Mouse (Mus musculus) R1 (cell line): ENCODE measurements at regions not wholly inside any gene's neighbourhood (a gene's known extent, or its start where the extent isn't known, plus 50 kb on each side); places are given as distances from the start of the nearest gene placed in this dataset.

Source experiments
- DNase-seq: peaks from one replicate; pipeline ENCODE4 v3.0.0-alpha.2; 2018; ENCODE audit warnings: low read depth, low spot score

- no peak for DNase-seq
These were observed 111.1 kb downstream of the Ccdc71l start for GRCm38 (mm10) chr12:32489415-32490139.

- DNase-seq = no peak
These were observed 125.7 kb downstream of the Ccdc71l start for GRCm38 (mm10) chr12:32504196-32504595.

GRCm38 (mm10) chr12:32508671-32509070, 130.2 kb downstream of the Ccdc71l start:
- DNase-seq = no peak

GRCm38 (mm10) chr12:32525586-32525985, 147.1 kb downstream of the Ccdc71l start:
- no peak for DNase-seq

GRCm38 (mm10) chr12:32531216-32531615, 152.7 kb downstream of the Ccdc71l start:
- no peak for DNase-seq

GRCm38 (mm10) chr12:32533641-32534040, 155.1 kb downstream of the Ccdc71l start:
- no peak for DNase-seq

GRCm38 (mm10) chr12:32545466-32545865, 167.0 kb downstream of the Ccdc71l start:
- no peak for DNase-seq

GRCm38 (mm10) chr12:32546356-32546755, 167.9 kb downstream of the Ccdc71l start:
- DNase-seq = no peak

- DNase-seq = no peak
These were observed 175.3 kb downstream of the Ccdc71l start for GRCm38 (mm10) chr12:32553793-32554192.

- no peak for DNase-seq
These were observed 189.3 kb downstream of the Ccdc71l start for GRCm38 (mm10) chr12:32567777-32568176.

- no peak for DNase-seq
These were observed 202.8 kb downstream of the Ccdc71l start for GRCm38 (mm10) chr12:32581304-32581703.

- no peak for DNase-seq
These were observed 217.1 kb upstream of the Nampt start for GRCm38 (mm10) chr12:32602131-32602815.

GRCm38 (mm10) chr12:32605353-32605752, 214.0 kb upstream of the Nampt start:
- DNase-seq = no peak

- no peak for DNase-seq
These were observed 204.3 kb upstream of the Nampt start for GRCm38 (mm10) chr12:32615000-32615399.

GRCm38 (mm10) chr12:32616086-32616485, 203.3 kb upstream of the Nampt start:
- no peak for DNase-seq

GRCm38 (mm10) chr12:32617031-32617430, 202.3 kb upstream of the Nampt start:
- DNase-seq = no peak

- peak; percentile 41 for DNase-seq
These were observed 199.5 kb upstream of the Nampt start for GRCm38 (mm10) chr12:32619830-32620229.

- DNase-seq = no peak
These were observed 197.6 kb upstream of the Nampt start for GRCm38 (mm10) chr12:32621739-32622138.

- no peak for DNase-seq
These were observed 190.8 kb upstream of the Nampt start for GRCm38 (mm10) chr12:32628552-32628951.

GRCm38 (mm10) chr12:32632935-32633334, 186.4 kb upstream of the Nampt start:
- DNase-seq = no peak

GRCm38 (mm10) chr12:32635055-32635454, 184.3 kb upstream of the Nampt start:
- DNase-seq = no peak

- DNase-seq = peak; percentile 47
These were observed 181.8 kb upstream of the Nampt start for GRCm38 (mm10) chr12:32637400-32638100.

- no peak for DNase-seq
These were observed 178.8 kb upstream of the Nampt start for GRCm38 (mm10) chr12:32640591-32640990.
